Mouse (Mus musculus): ENCODE data around the gene Ankrd34c. TPM values are rescaled to one million over a fixed set of nuclear protein-coding genes. Genes with fewer than 3 reads are reported as not detected.
A peak's percentile ranks its signal among the peaks of the same experiment; 100 is the strongest.

Ankrd34c gene
- polyA plus RNA-seq, 2 experiments, result not detected

DNA sequence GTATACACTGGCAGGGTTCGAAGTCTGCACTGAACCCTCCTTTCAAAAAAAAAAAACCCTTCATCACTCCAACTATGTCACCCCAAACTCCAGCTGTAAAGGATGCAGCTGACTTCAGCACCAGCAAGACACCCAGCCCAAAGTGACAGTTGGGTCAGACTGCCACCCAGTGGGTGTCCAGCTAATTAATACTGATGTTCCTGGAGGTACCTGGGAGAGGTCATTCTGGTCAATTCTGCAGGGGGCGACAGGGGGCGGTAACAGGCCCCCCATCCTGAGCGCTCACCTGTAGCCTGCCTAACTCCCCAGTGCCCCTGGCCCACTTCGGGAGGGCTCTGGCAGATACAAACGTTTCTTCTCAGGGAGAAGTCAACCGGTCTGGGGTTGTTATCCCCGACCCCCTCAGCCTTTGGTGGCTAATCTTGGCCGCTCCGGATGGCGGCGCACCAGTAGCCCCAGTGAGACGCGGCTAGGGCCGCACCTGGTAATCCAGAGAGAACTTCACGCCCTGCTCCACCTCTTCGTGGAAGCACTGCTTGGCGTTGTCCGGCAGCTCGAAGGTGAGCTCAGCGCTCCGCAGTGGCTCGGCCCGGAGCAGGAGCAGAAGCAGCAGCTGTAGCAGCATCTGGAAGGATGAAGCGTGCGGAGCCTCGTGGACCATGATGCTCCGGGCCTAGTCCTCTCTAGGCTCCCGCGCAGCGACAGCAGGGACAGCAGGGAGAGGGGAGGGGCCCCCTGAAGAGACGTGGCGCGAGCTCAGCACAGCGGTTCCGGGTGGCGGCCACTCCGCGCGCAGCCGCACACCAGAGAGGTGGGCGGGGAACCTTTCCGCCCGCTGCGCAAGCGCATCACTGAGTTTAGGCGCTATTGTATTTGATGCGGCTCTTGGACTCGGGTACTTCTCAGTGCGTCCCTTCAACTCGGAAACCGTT, 33.7 kb downstream of the Ankrd34c start, which contains the start of gene Tmed3:
Gene Tmed3 (minus strand): TSS at position 804 of the 932 bp plus-strand sequence.
- no peaks in the 10 kb centered on the region for H3K36me3 ChIP-seq (replicated peaks; ENCODE audit: control insufficient read depth, insufficient read depth, low read depth)
- 1% methylated on average over 52 of the region's 52 CpGs for WGBS (ENCODE audit: insufficient replicate concordance)
- no peaks in the 10 kb centered on the region for H3K27me3 ChIP-seq (ENCODE audit: control insufficient read depth, insufficient read depth, low read length)
- peak; percentile 70 to 73 (median 72) for DNase-seq (ENCODE audit: low read depth in 3 of 3, low spot score in 3 of 3)
- H3K4me1 ChIP-seq (replicated peaks; ENCODE audit: control insufficient read depth in 2 of 2, insufficient read depth in 2 of 2, low read length in 1 of 2), result peaks cover 2 to 9% of the 10 kb centered on the region in 2 experiments; a peak in 3 of 4 replicates
- H3K27ac ChIP-seq, result peak within 1 kb of the TSS; percentile 21
- peak within 1 kb of the TSS; percentile 89 for H3K4me2 ChIP-seq (ENCODE audit: low read depth)
- H3K9me3 ChIP-seq (ENCODE audit: control insufficient read depth, low read length), result no peaks in the 10 kb centered on the region
- no peak for TF ChIP-seq EP300 (IDR thresholded peaks at IDR 0.05; ENCODE audit: low read depth)
- peak; percentile 47 for TF ChIP-seq CTCF (IDR thresholded peaks at IDR 0.05; ENCODE audit: low read depth)
- H3K4me3 ChIP-seq (ENCODE audit: insufficient read depth in 1 of 2, low read depth in 2 of 2, low read length in 2 of 2), result peak within 1 kb of the TSS; percentile 67 to 76
- H3K9ac ChIP-seq (replicated peaks), result peak within 1 kb of the TSS; percentile 78
- peak; percentile 98 for ATAC-seq (ENCODE audit: insufficient read depth)

- DNase-seq (ENCODE audit: low read depth in 3 of 3, low spot score in 3 of 3) (no peak), ATAC-seq (ENCODE audit: insufficient read depth) (no peak)
- no peak overlapping the region for H3K27ac ChIP-seq
- H3K27me3 ChIP-seq (ENCODE audit: control insufficient read depth, insufficient read depth, low read length), result no peaks in the 10 kb centered on the region
- H3K4me3 ChIP-seq (ENCODE audit: insufficient read depth in 1 of 2, low read depth in 2 of 2, low read length in 2 of 2), result no peak overlapping the region
- no peaks in the 10 kb centered on the region for H3K36me3 ChIP-seq (replicated peaks; ENCODE audit: control insufficient read depth, insufficient read depth, low read depth)
- no peak overlapping the region for H3K9ac ChIP-seq (replicated peaks)
- TF ChIP-seq EP300 (IDR thresholded peaks at IDR 0.05; ENCODE audit: low read depth) (no peak), CTCF (IDR thresholded peaks at IDR 0.05; ENCODE audit: low read depth) (no peak)
- 63% methylated on average over 2 of the region's 2 CpGs for WGBS (ENCODE audit: insufficient replicate concordance)
- H3K4me1 ChIP-seq (replicated peaks; ENCODE audit: control insufficient read depth in 2 of 2, insufficient read depth in 2 of 2, low read length in 1 of 2), result peaks cover 2 to 7% of the 10 kb centered on the region in 2 experiments; a peak in 3 of 4 replicates
- H3K4me2 ChIP-seq (ENCODE audit: low read depth), result no peak overlapping the region
- H3K9me3 ChIP-seq (ENCODE audit: control insufficient read depth, low read length), result no peaks in the 10 kb centered on the region
Measured at GRCm38 (mm10) chr9:89700910-89701457, 37.3 kb downstream of the Ankrd34c start.

DNA sequence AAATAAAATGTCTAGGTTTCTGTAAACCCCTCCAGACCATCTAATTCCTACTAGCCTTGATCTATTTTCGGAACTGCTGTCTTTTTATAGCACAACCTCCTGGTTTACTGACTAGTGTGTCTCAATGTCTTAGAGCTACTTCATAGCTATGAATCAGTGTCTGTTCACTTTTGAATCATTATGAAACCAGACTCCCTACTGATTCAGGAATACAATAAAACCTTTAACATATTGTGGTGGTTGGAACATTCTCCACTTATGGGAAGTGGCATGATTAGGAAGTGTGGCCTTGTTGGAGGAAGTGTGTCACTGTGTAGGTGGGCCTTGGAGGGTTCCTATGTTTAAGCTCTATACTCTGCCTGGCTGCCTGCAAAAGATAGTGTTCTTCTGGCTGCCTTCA, 43.1 kb downstream of the Ankrd34c start:
- Histone ChIP-seq H3K36me3 (replicated peaks; ENCODE audit: control insufficient read depth, insufficient read depth, low read depth) (no peaks in the 10 kb centered on the region), H3K27me3 (ENCODE audit: control insufficient read depth, insufficient read depth, low read length) (no peaks in the 10 kb centered on the region), H3K4me3 (ENCODE audit: insufficient read depth in 1 of 2, low read depth in 2 of 2, low read length in 2 of 2) (no peak overlapping the region), H3K9me3 (ENCODE audit: control insufficient read depth, low read length) (no peaks in the 10 kb centered on the region), H3K4me2 (ENCODE audit: low read depth) (no peak overlapping the region), H3K9ac (replicated peaks) (no peak overlapping the region), H3K27ac (no peak overlapping the region), H3K4me1 (replicated peaks; ENCODE audit: control insufficient read depth in 2 of 2, insufficient read depth in 2 of 2, low read length in 1 of 2) (no peaks in the 10 kb centered on the region)
- TF ChIP-seq CTCF (IDR thresholded peaks at IDR 0.05; ENCODE audit: low read depth) (no peak), EP300 (IDR thresholded peaks at IDR 0.05; ENCODE audit: low read depth) (no peak)
- DNase-seq (ENCODE audit: low read depth in 3 of 3, low spot score in 3 of 3) (no peak), ATAC-seq (ENCODE audit: insufficient read depth) (no peak)
- 60% methylated on average over 1 of the region's 1 CpGs for WGBS (ENCODE audit: insufficient replicate concordance)

DNA sequence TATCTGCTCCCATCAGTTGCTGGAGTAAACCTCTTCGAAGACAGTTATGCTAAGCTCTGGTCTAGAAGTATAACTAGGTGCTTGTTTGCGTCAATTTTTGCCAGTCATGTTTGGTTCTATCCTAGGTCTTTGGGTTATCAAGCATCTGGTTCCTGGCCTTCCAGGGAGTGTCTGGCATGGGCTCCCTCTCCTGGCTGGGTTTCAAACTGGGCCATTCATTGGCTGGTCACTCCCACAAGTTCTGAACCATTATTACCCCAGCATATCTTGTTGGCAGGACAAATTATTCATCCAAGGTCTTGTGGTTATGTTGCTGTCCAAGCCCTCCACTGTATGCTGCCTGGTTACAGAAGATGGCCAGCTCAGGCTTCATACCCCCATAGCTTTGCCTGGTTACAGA, 44.6 kb downstream of the Ankrd34c start:
- Histone ChIP-seq H3K4me1 (replicated peaks; ENCODE audit: control insufficient read depth in 2 of 2, insufficient read depth in 2 of 2, low read length in 1 of 2) (no peaks in the 10 kb centered on the region), H3K4me3 (ENCODE audit: insufficient read depth in 1 of 2, low read depth in 2 of 2, low read length in 2 of 2) (no peak overlapping the region), H3K27me3 (ENCODE audit: control insufficient read depth, insufficient read depth, low read length) (no peaks in the 10 kb centered on the region), H3K9ac (replicated peaks) (no peak overlapping the region), H3K36me3 (replicated peaks; ENCODE audit: control insufficient read depth, insufficient read depth, low read depth) (no peaks in the 10 kb centered on the region), H3K4me2 (ENCODE audit: low read depth) (no peak overlapping the region), H3K9me3 (ENCODE audit: control insufficient read depth, low read length) (no peaks in the 10 kb centered on the region), H3K27ac (no peak overlapping the region)
- DNase-seq (ENCODE audit: low read depth in 3 of 3, low spot score in 3 of 3), result no peak
- WGBS (ENCODE audit: insufficient replicate concordance), result 66% methylated on average over 2 of the region's 2 CpGs
- TF ChIP-seq CTCF (IDR thresholded peaks at IDR 0.05; ENCODE audit: low read depth) (no peak), EP300 (IDR thresholded peaks at IDR 0.05; ENCODE audit: low read depth) (no peak)
- ATAC-seq (ENCODE audit: insufficient read depth), result no peak

DNA sequence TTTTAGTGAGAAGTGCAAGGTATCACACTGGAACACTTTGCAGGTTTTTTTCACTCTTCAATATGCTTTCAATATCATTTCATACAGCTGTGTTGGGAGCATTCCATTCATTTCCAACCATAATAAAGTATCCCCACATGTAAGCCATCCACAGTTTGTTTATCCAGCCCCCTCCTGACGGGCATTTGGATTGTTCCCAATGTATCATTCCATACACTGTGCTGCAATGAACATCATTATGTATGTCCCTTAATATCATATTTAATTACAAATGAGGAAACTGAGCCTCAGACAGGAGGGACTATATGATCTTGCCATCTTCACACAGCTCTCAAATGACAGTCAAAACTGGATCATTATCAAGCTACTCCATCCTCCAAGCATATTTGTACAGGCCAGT, 49.1 kb downstream of the Ankrd34c start:
- H3K36me3 ChIP-seq (replicated peaks; ENCODE audit: control insufficient read depth, insufficient read depth, low read depth), result no peaks in the 10 kb centered on the region

More for the DNA sequence above, 49.1 kb downstream of the Ankrd34c start:
- Histone ChIP-seq H3K4me2 (ENCODE audit: low read depth) (no peak overlapping the region), H3K27ac (no peak overlapping the region), H3K9me3 (ENCODE audit: control insufficient read depth, low read length) (no peaks in the 10 kb centered on the region), H3K27me3 (ENCODE audit: control insufficient read depth, insufficient read depth, low read length) (no peaks in the 10 kb centered on the region), H3K4me3 (ENCODE audit: insufficient read depth in 1 of 2, low read depth in 2 of 2, low read length in 2 of 2) (no peak overlapping the region), H3K4me1 (replicated peaks; ENCODE audit: control insufficient read depth in 2 of 2, insufficient read depth in 2 of 2, low read length in 1 of 2) (no peaks in the 10 kb centered on the region), H3K9ac (replicated peaks) (no peak overlapping the region)
- TF ChIP-seq EP300 (IDR thresholded peaks at IDR 0.05; ENCODE audit: low read depth) (no peak), CTCF (IDR thresholded peaks at IDR 0.05; ENCODE audit: low read depth) (no peak)
- WGBS (ENCODE audit: insufficient replicate concordance), result 38% methylated on average over 1 of the region's 1 CpGs
- ATAC-seq (ENCODE audit: insufficient read depth) (no peak), DNase-seq (ENCODE audit: low read depth in 3 of 3, low spot score in 3 of 3) (no peak)
